Mouse (Mus musculus) testis, postnatal 10 days (tissue): ENCODE data around the gene Fermt1.

Experiments used
- DNase-seq: peaks from one replicate; pipeline ENCODE4 v3.0.0; 2021; ENCODE audit warnings: low spot score

Gene Fermt1

GRCm38 (mm10) chr2:132945326-132946207 lies at the start of gene Fermt1:
TSS of gene Fermt1 (minus strand) at chr2:132945906.
- peak; percentile 39 for DNase-seq

GRCm38 (mm10) chr2:132992659-132993531 lies 47.2 kb upstream of the Fermt1 start:
- no peak for DNase-seq

DNA sequence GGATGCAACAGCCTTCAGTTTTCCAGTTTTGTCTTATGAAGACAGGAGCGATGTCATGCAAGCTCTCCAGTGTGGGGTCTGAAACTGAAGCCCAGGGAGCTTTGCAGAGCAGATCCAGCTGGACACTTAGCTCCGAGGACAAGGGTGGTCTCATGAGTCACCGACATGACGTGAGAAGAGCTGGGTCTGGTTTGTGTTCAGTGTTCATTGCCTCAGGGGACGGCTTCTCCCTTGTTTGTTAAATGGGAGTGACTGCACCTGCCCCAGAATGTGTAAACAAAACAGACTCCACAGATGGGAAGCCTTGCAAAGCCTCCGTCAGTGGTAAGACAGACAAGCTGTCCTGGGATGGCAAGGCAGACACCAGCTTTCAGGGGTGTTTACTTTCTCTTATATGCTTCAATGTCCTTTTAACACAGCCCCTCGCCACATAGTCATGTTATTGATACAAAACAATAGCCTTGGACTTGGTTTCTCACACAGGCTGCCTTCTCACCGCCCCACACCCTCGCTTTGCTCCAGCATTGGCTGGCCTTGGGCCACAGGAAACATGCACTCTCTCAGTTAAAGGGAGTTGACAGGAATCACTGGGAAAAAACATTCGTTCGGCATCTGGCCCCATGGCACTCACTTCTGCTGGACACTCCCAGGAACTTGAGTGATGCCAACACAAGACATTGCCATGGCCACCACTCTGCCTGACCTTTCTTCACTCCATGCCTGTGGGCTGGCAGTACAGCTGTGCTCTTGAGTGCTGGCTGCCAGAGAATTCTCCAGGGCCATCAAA lies 44.3 kb upstream of the Fermt1 start:
- DNase-seq: no peak

DNA sequence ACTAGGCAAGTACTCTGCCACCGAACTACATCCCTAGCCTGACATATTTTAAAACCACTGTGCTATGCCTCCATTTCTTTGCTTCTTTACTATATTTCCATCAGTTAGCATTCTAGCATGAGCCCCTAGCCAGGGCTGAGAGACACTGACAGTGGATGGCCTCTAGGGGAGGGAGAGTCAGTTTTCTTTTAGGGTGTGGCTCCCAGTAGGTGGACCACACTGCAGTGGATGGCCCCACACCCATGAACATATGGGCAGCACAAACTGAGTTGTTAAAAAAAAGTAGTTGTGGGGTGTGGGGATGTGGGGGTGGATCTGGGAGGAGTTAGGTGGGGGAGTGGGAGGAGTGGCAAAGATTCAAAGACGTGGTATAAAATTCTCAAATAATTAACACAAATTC lies 27.6 kb upstream of the Fermt1 start:
- DNase-seq: no peak

DNA sequence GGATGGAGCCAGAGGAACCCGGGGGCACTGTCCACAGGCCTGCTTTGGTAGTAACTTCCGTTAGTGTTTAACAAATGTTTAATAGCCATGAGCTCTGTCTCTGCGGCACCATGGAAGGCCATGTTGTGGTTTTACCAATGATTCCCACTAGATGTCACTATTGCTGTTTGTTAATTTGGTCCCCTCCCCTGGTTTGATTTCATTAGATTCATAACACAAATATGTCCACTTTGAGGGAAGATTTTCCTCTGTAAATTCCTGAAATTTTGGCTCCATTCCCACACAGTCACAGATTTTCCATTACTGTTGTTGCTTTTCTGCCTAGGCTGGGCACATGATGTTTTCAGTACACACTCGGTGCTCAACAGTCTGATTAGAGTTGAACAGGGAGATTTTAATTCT lies 25.1 kb upstream of the Fermt1 start:
- DNase-seq: no peak

DNA sequence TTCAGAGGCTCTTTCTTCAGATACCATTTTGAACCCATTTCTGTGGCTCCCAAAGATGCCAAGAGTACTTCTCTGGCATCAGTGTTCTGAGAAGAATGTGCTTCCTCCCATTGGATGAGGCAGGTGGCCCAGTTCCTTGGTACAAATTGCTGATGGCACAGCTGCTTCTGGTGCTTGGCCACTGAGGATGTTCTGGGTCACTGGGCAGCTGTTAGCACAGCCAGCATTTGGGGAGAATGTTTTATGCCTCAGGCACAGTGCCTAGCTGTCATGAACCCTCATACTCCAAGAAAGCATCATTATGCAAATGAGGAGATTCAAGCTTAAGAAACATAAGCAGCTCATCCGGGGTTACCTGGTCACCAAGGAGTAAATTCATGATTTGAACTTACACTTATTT lies 12.1 kb upstream of the Fermt1 start:
- no peak for DNase-seq

DNA sequence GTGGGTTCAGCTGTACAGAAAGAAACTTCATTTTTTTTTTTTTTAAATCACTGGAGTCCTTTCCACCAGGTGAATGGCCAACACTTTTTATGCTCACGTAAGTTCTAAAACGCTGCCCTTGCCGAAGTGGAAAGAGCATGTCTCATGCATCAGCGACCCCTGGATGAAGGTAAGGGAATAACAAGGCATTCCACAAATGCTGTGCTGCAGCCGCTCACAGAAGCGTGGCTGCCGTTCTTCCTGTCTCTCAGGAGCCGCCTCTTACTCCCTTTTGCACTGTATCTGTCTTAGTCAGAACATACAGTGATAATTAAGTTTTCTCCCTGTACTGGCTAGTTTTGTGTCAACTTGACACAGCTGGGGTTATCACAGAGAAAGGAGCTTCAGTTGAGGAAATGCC lies 6.5 kb upstream of the Fermt1 start:
- DNase-seq: no peak

DNA sequence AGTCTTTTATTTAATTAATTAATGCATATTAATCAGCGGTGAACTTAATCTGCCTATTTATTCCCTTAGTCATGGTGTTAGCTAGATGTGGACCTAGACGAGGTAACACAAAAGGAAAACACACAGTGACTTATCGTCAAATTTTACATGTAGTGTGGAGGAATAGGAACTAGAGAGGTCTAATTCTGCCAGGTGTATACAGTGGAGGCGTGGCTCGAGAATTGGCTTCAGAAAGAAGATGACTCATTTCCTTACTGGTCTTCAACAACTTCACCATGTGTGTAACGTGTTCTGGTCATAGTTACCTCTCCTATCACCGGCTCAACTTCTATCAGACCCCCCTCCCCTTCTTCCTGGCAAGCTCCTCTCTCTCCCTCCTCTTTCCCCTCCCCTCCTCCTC lies 2.5 kb upstream of the Fermt1 start:
- DNase-seq: no peak

- DNase-seq: no peak
These were observed 1.3 kb upstream of the Fermt1 start for GRCm38 (mm10) chr2:132946976-132947375.

GRCm38 (mm10) chr2:132944711-132945325 lies 888 bp downstream of the Fermt1 start:
- no peak for DNase-seq

GRCm38 (mm10) chr2:132943997-132944396 lies 1.7 kb downstream of the Fermt1 start:
- no peak for DNase-seq

GRCm38 (mm10) chr2:132943596-132943995 lies 2.1 kb downstream of the Fermt1 start:
- DNase-seq: no peak

GRCm38 (mm10) chr2:132939056-132939455 lies 6.7 kb downstream of the Fermt1 start:
- no peak for DNase-seq

- no peak for DNase-seq
These were observed 9.5 kb downstream of the Fermt1 start for GRCm38 (mm10) chr2:132936176-132936575.

- DNase-seq: no peak
These were observed 11.0 kb downstream of the Fermt1 start for GRCm38 (mm10) chr2:132934711-132935110.

- no peak for DNase-seq
These were observed 11.6 kb downstream of the Fermt1 start for GRCm38 (mm10) chr2:132934142-132934541.

DNA sequence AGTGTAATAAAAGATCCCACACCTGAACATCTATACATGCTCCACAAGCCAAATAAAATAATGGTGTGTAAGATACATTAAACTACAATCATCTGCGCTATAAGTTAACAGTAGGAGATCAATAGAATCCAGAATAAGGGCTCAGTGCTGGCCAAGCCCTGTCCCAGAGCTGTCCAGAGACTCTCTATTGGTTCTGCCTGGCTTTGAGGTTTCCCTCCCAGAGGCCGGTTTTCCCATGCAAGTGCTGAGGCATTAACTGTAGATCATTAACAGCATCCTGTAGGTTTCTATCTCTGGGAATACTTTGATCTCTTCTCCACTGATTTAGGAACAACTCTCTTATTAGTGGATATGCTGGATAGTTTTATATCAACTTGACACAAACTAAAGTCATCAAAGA lies 16.7 kb downstream of the Fermt1 start:
- no peak for DNase-seq

DNA sequence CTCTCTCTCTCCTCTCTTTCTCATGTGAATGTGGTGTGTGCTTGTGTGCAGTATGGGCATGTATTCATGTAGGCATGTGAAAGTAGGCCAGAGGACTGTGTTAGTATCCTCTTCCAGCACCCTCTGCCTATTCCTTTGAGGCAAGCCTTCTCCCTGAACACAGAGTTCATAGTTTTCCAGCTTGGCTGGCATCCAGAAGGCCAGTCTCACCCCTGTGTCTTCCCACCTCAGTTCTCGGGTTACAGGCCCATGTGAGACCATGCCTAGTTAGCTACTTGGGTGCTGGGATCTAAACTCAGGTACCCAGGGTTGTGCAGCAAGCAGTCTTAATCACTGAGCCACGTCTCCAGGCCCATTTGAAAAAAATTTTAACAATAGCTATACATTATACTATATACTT lies 17.8 kb downstream of the Fermt1 start:
- no peak for DNase-seq

DNA sequence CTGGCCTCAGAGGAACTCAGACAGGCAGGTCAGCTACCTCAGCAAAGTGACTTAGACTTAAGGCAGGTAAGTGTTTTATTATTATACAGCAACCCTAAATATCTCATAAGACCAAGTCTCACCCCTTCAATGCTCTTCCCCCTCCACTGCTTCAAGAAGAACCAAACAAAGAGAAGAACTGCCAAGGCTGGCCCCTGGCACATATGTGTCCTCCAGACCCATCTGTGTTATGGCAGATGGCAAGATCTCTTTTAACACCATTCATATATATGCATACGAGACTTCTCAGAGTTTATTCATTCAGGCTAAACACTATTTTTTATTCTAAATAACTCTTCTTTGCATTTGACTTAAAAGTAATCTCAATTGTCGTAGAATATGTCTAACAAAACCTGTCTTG lies 18.4 kb downstream of the Fermt1 start:
- DNase-seq: no peak

GRCm38 (mm10) chr2:132923290-132924085 lies 22.2 kb downstream of the Fermt1 start:
- no peak for DNase-seq
